ENCODE assay signal across 1 mouse cellular context in the genomic region with DNA sequence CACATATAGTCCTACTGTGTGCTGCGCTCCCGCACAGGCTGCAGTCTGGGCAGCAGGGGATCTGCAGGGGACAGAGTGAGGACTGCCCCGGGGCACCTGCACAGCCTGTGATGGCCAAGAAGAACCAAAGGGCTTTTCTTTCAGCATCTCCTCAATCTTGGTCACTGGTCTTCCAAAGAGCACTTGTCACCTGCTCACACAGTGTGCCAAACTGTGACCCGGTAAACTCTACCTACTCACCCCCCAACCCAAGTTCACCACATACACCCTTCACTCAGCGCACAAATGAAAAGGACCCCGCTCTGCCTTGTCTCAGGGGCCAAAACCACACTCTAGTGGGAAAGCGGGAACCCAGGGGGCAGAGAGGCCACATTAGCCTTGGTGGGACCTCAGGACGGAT.
TF ChIP-seq lines count a peak whose summit lies in the region.

No protein-coding gene starts in this region.

TF ChIP-seq in MEL, 35 proteins besides CTCF, POLR2A, EP300 and RAD21:
- TF ChIP-seq USF2 (IDR thresholded peaks at IDR 0.05; ENCODE audit: borderline replicate concordance in 1 of 2, insufficient read depth in 1 of 2, low read depth in 1 of 2, low read length in 2 of 2) (no peak), RCOR1 (IDR thresholded peaks at IDR 0.05; ENCODE audit: low read depth, low read length) (no peak), KAT2A (conservative IDR thresholded peaks at IDR 0.05; ENCODE audit: low read depth, low read length) (no peak), ZKSCAN1 (IDR thresholded peaks at IDR 0.05; ENCODE audit: low read depth, low read length) (peak; percentile 88; the same call in 1 of the 2 replicates), SMC3 (IDR thresholded peaks at IDR 0.05; ENCODE audit: low read depth, low read length) (no peak)
